Mouse (Mus musculus) olfactory bulb, adult 2 months (tissue): Measurements from ENCODE around the gene Tbc1d25.

Experiments used
- CTCF ChIP-seq: fragments of 200-500 bp; IDR thresholded peaks from 2 replicates; pipeline ENCODE4 v1.5.1; 2012; ENCODE audit warnings: low read depth, mild to moderate bottlenecking, low read length, moderate library complexity; ENCODE audit not compliant: insufficient read depth
- POLR2A ChIP-seq: fragments of 200-500 bp; IDR thresholded peaks from 2 replicates; pipeline ENCODE4 v1.6.1; 2012; ENCODE audit warnings: mild to moderate bottlenecking, low read depth, low read length, moderate library complexity; ENCODE audit not compliant: insufficient read depth

- TF ChIP-seq POLR2A (no peak), CTCF (no peak)
These were observed 31.2 kb upstream of the Tbc1d25 start for GRCm38 (mm10) chrX:8207224-8207623.
